Mouse (Mus musculus): ENCODE results near the gene Dzip3.

The Dzip3 gene

DNA sequence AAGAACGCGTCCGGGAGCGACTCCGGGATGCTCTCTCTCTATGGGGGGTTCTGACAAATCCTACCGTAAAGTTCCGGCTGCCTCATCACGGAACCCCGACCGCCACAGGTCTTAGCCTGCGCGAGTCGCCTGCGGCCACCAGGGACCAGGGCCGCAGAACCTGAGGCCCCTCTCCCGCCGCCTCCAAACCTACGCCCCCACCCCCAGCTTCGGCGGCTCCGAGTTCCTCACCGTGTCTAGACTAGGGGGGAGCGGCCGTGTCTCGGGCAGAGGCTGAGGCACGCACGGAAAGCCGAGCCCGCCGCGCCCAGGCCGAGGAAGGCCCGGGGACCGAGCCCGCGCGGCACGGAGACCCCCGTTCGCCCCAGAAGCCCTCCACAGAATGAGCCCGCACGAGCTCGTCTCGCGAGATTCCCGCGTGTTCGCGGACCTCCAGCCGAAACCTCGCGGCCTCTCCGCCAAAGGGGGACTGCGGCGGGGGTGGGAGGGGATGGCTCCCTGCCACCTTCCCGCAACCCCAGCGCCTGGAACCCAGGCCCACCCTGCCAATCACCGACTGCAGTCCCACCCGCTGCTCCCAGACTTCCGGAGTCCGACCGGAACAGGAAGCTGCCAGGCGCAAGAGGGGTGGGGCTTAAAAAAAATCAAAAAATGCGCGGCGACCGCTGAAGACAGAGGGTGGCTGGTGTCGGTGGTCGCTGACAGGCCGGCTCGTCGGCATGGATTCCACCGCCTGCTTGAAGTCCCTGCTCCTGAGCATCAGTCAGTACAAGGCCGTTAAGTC is at the start of gene Dzip3, which contains the start of gene Cip2a:
Dzip3 (minus strand) TSS at position 607 of the 784 bp plus-strand sequence.
Cip2a (plus strand) TSS at position 627 of the 784 bp plus-strand sequence.
- DNase-seq (ENCODE audit: low read depth, low spot score) = peak; percentile 65

DNA sequence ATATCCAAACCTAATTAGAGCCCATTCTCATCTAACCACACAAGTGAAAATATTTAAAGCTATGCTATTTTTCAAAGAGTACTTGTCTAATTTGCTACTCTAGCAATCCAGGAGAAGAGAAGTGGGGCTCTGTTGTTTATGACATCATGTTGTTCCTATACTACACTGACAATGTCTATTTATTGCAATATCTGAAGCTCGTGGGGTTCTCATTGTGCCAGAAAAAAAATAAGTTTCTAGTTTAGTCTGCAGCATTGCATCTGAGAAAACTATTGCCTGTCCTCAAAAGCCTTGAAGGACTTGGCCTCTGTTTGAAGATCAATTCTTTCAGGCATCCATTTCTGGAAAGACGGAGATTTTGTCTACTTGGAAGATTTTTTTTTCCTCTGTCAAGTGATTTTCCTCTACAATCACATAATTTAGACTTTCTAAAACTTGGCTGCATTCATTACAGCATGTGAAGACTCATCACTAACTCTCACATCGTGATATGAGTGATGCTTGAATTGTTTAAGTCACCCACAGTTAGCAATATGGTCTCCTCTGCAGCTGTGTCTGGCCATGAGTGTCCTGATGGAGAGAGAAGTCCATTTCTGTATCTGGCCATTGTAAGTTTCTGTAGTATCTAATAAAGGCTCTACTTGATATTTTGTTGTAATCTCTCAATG is 46.7 kb upstream of the Dzip3 start:
- no peak for DNase-seq (ENCODE audit: low read depth, low spot score)

DNA sequence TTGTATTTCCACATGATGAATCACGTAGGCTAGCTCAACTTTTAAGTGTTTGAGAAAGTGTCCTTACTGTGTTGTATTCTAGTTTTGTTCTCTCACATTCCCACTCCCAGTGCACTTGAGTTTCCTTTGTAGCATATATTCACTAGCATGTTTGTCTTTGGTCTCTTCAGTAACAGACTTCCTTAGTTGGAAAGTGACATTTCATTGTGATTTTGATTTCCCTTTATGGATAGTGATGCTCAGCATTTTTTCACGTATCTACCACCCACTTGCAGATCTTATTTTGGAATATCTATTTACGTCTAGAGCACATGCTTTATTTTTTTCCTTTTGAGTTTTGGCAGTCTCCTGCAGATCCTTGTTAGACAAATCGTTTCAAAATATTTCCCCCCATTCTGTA is 43.8 kb upstream of the Dzip3 start:
- DNase-seq (ENCODE audit: low read depth, low spot score) = no peak

DNA sequence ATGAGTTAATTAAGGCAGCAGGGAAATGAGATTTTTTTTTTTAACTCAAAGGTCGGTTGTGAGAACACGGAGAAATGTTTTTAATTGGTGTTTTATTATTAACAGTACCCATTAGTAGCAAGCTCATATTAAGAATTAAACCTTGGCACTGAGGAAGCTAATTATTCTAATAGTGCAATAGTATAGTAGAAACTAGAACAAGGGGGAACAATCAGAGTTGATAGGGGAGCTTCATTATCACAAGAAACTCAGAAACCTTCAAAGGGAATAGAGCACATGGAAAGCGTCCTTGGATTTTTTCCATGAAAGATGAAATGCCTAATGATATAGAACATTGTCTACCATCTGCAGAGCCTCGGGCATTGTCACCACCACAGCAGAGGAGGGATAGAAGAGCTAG is 41.9 kb upstream of the Dzip3 start:
- DNase-seq (ENCODE audit: low read depth, low spot score) = no peak

DNA sequence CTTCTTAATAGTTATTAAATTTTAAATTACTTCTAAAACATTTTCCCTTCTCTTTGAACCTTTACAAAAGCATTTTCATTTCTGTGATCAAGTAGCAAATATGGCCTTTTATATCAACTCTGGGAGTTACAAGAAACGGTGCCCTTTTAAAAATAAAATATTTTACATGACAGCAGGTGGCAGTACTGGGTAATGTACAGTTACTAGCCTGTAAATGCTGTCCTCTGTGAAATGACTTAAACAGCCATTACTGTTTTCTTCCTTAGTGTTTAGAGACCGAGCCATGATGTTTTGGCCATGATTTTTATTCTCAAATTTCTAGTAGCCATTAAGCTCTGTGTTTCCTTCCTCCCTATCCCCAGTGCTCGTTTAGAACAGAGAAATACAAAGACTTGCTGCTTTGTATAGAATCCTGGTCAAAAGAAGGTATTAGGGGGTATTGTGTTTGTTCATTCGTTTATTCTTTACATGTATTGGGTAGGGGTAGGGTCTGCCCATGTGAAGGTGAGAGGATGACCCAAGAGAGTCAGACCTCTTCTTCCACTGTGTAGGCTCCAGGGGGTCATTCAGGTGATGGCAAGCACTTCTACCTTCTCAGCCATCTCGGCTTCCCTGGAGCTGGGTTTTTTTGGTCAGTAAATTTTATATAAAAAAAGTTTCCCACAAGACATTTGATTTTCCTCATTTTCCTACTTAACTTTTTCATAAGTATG is 22.8 kb upstream of the Dzip3 start:
- DNase-seq (ENCODE audit: low read depth, low spot score) = no peak

DNA sequence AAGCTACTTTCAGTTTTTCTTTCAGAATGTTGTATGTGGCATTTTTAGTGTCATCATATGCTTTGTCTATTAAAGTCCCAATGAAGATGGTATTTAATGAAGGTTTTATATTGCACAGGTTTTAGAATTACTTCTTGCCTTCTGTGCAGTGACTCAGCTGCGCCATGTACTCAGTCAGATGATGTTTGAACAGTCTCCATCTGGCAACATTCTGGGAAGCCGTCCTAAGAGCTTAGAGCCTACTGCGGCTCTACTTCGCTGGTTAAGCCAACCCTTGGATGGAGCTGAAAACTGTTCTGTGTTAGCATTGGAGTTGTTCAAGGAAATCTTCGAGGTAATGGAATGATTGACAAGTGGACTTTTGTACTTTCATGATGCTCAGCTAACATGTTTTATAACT is 10.2 kb upstream of the Dzip3 start:
- DNase-seq (ENCODE audit: low read depth, low spot score) = no peak

DNA sequence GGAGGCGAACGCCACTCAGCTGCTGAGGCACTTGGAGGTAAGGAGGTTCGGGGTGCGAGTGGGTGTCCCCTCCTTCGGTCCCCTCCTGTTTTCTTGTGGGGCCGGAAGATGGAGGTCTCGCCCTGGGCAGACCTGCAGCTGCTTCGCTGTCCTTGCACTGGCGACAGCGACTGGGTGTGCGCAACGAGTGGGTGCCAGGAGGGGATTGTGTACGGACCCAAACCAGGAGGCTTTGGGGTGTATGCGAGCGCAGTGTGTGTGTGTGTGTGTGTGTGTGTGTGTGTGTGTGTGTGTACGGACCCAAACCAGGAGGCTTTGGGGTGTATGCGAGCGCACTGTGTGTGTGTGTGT is 353 bp upstream of the Dzip3 start:
- DNase-seq (ENCODE audit: low read depth, low spot score) = no peak

DNA sequence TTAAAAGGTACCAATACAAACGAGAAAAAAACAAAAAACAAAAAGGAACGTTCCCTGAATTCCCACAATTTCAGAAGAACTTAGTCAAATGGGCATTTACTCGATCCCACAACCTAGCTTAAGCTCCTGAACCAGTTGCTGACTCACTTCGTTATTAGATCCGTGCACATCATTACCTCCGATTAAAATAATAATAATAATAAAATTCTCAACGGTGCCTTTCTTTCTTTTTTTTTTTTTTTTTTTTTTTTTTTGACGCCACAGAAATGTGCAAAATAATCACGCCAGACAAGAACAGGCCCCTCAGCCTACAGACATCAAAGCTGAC is 770 bp downstream of the Dzip3 start:
- peak; percentile 37 for DNase-seq (ENCODE audit: low read depth, low spot score)

DNA sequence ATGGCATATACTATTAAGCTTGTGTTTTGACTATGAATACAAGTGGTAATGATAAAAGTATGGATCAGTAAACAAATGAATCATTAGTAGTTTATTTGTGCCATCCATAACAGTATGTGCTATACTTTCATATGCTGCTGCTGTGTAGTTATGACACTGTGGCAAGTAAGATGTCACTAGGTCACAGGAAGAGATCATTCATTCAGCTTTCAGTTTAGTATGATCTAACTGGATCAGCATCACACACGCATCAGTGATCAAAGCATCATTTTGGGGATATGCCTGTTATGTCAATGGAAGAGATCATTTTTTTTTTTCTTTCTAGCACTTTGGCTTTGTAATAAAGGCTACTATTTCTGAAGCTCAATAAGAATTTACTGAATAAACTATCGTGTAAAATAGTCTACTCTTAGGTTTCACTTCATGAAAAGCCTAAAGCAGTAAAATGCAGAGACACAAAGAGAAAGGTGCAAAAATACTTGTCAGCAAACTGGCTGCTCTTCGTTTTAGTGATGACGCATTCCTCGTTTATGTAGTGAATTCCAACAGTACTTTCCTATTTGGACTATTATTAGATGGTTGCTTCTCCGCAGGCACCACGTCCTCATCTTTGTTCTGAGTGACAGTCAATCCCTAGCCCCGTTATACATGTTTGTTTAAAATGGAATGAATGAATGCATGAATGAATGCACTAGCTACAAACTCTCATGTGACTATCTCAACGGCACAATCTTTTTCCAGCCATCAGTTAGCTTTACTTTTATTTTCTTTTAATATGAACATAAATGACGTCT is 1.3 kb downstream of the Dzip3 start:
- no peak for DNase-seq (ENCODE audit: low read depth, low spot score)

DNA sequence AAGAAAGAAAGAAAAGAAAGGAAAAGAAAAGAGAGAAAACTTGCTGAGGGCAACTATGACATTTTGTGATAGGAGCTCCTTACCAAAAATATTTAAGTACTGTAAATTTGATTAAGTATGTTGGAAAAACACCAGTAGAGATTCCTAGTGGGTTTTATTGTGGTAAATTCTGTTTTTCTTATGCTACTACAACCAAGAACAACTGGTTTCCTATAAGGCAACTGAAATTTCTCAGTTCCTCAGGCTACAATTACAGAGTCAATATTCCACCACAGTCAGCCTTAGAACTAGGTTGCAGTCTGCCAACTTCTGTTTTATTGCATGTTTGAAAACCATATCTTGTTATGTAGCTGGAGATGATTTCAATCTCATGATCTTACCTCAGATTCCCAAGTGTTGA is 4.3 kb downstream of the Dzip3 start:
- no peak for DNase-seq (ENCODE audit: low read depth, low spot score)

DNA sequence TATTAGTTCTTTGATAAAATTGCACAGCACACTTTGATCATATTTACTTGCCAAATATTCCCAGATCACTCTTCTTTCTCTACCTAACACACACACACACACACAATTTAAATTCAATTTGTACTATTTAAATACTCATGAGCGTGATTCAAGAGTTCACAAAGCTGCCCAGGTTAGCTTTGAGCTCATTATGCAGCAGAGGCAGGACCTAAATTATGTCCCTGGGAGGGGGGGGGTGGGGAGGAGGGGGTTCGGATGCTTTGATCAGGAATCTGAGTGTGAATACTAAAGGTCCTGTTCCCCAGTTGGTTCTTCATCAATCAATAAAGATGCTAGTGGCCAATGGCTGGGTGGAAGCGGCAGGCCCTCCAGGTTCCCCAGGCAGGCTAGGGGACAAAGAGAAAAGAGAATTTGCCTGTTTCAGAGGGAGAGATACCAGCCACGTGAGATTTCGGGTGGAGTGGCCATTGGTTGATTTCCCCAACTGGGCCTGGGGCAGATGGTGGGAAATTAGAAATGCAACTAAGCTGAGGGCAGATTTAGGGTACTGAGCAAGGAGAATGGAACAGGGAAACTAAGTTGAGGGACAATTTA is 8.8 kb downstream of the Dzip3 start:
- DNase-seq (ENCODE audit: low read depth, low spot score) = no peak

DNA sequence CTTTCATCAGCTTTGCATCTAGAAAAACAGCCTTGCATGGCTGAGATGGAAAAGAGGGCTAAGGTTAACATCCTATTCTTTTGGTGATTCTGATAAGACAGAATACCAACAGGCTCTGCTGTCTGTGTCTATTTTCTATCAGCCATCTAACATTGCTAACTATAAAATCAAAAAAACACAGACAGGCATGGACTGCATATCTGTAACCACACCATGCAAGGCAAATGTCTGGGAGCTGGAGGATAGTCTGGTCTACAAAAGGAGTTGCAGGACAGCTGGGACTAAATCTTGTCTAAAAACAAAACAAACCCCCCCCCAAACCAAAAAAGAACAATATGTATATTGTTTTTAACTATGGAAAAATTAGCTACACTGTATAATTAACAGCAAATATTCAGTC is 14.0 kb downstream of the Dzip3 start:
- no peak for DNase-seq (ENCODE audit: low read depth, low spot score)

DNA sequence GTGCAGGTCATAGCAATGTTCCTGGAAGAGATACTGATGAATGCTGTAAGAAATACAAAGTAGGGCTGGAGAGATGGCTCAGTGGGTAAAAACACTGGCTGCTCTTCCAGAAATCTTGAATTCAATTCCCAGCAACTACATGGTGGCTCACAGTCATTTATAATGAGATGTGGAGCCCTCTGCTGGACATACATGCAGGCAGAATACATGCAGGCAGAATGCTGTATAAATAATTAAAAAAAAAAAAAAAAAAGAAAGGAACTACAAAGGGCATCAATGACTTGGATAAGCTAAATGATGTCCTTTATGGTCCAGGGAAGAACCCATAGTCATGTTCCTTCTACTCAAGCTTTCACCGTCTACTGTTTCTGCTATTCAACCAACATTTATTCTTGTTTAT is 20.4 kb downstream of the Dzip3 start:
- no peak for DNase-seq (ENCODE audit: low read depth, low spot score)

DNA sequence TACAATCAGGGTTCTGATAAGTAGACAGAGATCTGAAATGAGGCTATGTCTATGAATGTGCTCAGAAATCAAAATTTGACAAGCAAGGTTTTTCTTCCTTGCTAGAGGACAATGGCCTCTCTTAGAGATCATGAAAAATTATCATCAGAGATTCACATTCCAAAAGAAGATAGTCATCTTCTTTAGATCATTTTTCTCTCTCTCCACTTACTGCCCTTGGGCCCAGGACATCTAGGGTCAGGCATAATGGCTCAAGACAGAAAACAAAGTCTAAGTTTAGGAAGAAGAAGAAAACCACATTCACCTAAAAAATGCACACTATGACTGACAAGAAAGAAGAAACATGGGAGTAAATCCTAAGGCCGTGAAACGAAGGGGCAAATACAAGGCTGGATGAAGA is 21.0 kb downstream of the Dzip3 start:
- DNase-seq (ENCODE audit: low read depth, low spot score) = no peak

DNA sequence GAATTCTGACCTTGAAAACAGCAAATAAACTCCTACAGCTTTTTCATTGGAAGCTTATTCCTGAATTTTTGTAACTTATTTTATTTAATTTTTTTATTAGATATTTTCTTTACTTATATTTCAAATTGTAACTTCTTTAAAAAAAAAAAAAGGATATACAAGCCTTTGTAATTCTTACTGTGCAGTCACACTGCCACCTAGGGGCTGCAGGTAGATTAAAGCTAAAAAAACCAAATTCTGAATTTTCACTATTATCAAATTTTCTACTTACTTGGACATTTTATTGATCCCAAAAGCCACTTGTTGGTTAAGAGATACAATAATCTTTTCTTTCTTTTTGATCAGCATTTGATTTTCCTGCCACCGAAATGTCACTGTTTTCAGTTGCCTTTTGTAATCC is 52.2 kb downstream of the Dzip3 start:
- no peak for DNase-seq (ENCODE audit: low read depth, low spot score)

DNA sequence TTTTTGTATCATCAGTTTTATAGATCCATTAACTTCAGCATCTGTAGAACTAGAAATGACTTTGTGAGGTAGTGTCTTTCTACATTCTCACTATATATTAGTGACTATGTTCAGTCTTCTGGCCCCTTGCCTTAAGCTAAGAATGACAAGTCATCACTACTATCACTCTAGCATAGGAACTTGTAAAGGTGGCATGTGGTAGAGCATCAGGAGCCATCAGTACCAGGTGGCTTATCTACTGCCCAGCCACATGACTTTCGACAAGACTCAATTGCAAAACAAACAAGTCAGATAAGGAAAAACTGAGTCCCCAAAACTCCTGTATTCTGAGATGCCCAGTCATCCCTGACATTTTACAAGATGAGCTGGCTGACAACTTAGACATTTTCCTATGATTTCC is 70.2 kb downstream of the Dzip3 start:
- no peak for DNase-seq (ENCODE audit: low read depth, low spot score)

DNA sequence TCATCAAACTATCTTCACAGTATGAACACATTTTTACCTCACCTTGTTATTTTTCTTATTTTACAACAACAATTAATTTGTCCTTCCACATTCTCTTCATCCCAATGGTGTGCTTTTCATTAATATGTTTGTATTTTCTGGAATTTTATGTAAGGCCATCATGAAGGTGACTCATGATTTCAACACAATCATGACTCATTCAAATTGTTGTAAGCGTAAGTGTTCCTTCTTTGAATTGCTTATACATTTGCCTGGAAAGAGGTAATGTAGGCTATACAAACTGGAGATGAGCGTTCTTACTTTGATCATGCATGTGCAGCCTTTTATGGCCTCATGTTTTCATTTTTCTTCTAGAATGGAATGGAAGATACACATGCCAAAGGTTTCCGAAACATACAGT is 80.8 kb downstream of the Dzip3 start:
- DNase-seq (ENCODE audit: low read depth, low spot score) = no peak

DNA sequence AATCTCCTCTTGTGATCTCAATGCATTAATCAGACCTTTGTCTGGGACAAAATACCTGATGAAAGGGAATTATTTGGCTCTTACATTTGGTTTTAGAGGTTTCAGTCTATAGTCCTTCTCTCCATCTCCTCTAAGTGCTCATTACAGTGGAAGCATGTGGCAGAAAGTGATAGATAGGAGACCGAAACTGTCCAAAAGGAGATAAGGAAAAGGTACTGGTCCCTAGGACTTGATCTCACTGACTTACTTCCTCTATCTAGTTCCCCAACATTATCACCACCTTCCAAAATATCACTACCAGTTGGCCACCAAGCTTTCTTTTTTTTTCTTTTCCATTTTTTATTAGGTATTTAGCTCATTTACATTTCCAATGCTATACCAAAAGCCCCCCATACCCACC is 82.8 kb downstream of the Dzip3 start:
- no peak for DNase-seq (ENCODE audit: low read depth, low spot score)

DNA sequence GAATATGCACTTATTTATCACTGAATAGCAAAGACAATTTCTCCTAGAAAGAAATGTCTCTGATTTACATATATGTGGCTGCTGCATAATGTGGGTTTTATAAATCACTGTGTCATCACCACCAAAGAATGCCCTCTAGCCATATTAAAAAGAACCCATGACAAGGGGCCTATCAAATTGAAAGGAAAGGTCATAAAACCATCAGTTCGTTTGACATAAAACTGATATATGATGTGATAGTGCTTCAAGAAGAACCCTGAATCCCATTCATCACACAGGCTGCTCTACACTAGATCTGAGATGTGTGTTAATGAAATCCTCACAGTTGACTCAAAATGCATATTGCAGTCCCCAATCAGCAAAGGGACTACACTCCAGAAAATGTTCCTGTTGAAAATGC is 94.1 kb downstream of the Dzip3 start:
- no peak for DNase-seq (ENCODE audit: low read depth, low spot score)

DNA sequence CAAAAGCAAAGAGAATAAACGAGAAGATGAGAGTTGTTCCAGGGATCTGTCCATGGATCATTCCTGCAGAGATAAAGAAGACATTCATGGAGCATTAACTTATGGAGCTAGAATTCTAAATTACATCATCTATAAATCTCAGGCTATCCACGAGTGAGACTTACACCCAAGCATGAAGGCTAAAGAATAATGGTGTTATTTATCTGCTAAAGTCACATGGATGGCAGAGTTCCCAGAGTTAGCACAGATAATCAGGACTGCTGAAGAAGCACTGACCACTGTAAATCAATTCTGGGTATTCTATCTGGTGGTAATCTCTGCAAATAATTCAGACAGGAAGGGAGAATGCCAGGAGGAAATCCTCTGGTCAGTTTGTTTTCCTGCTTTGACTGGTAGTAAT is 103.2 kb downstream of the Dzip3 start:
- no peak for DNase-seq (ENCODE audit: low read depth, low spot score)
